Mouse (Mus musculus) stomach, postnatal 0 days (tissue): ENCODE measurements at regions not wholly inside any gene's neighbourhood (a gene's known extent, or its start where the extent isn't known, plus 50 kb on each side); places are given as distances from the start of the nearest gene placed in this dataset.
"Not testable (repeated sequence)": the region's sequence is repeated elsewhere in the genome, so short reads cannot be mapped to it uniquely, and the experiment has no call there.

Source experiments
- ATAC-seq: fragments of 200-750 bp; cut with Nextera tagmentation; 2 replicates; pipeline ENCODE4 v1.8.0; 2017; ENCODE audit not compliant: low FRiP score, low TSS enrichment
- DNase-seq: peaks from one replicate; pipeline ENCODE4 v3.0.0-alpha.2; 2016; ENCODE audit warnings: low spot score
- H3K27ac ChIP-seq: fragments of 300-500 bp; sonication (generic); replicated peaks from 2 replicates; pipeline ENCODE4 v1.5.1; 2014; ENCODE audit warnings: mild to moderate bottlenecking, control low read depth
- H3K27me3 ChIP-seq: fragments of 300-500 bp; sonication (generic); 2 replicates; pipeline ENCODE4 v1.6.1; 2014; ENCODE audit warnings: low read length; ENCODE audit not compliant: control insufficient read depth, insufficient read depth
- H3K36me3 ChIP-seq: fragments of 300-500 bp; sonication (generic); 2 replicates; pipeline ENCODE4 v1.6.1; 2014; ENCODE audit warnings: low read length, mixed read lengths; ENCODE audit not compliant: control insufficient read depth, insufficient read depth
- H3K4me1 ChIP-seq: fragments of 300-500 bp; sonication (generic); replicated peaks from 2 replicates; pipeline ENCODE4 v1.6.1; 2014; ENCODE audit warnings: antibody characterized with exemption; ENCODE audit not compliant: control insufficient read depth, insufficient read depth
- H3K4me2 ChIP-seq: fragments of 300-500 bp; sonication (generic); replicated peaks from 2 replicates; pipeline ENCODE4 v1.6.1; 2014; ENCODE audit warnings: low read depth, mild to moderate bottlenecking, control low read depth, moderate library complexity
- H3K4me3 ChIP-seq: fragments of 300-500 bp; sonication (generic); 2 replicates; pipeline ENCODE4 v1.5.1; 2014; ENCODE audit warnings: low read depth, low read length, control low read depth
- H3K9ac ChIP-seq: fragments of 300-500 bp; sonication (generic); 2 replicates; pipeline ENCODE4 v1.6.1; 2014; ENCODE audit warnings: mild to moderate bottlenecking, low read length, control low read depth, mixed read lengths
- H3K9me3 ChIP-seq: fragments of 300-500 bp; sonication (generic); 2 replicates; pipeline ENCODE4 v1.6.1; 2016; ENCODE audit warnings: low read length; ENCODE audit not compliant: control insufficient read depth
- CTCF ChIP-seq: IDR thresholded peaks from 2 replicates; pipeline ENCODE4 v1.5.1; 2016; ENCODE audit warnings: antibody characterized with exemption, low read depth, mild to moderate bottlenecking, moderate library complexity
- EP300 ChIP-seq: optimal IDR thresholded peaks from 2 replicates; pipeline ENCODE3; 2016; ENCODE audit warnings: antibody characterized with exemption
- whole genome bisulfite sequencing: fragments of 180-500 bp; shearing (Covaris S2); extraction: QIAGEN DNeasy Blood & Tissue Kit; methylation state at CpG from one replicate; pipeline ENCODE4 v1.1.7; 2014; 5-methylcytosine and 5-hydroxymethylcytosine counted together

GRCm38 (mm10) chr12:98144464-98144863, 114.8 kb downstream of the Galc start:
- no peak overlapping the region for H3K4me3 ChIP-seq
- no peaks in the 10 kb centered on the region for H3K9me3 ChIP-seq
- no peak for ATAC-seq
- 63% methylated on average over 4 of the region's 4 CpGs for WGBS
- no peaks in the 10 kb centered on the region for H3K4me1 ChIP-seq
- H3K27ac ChIP-seq: no peak overlapping the region
- no peak overlapping the region for H3K9ac ChIP-seq
- TF ChIP-seq EP300 (no peak), CTCF (no peak)
- H3K27me3 ChIP-seq: no peaks in the 10 kb centered on the region
- H3K36me3 ChIP-seq: no peaks in the 10 kb centered on the region
- no peak overlapping the region for H3K4me2 ChIP-seq
- no peak for DNase-seq

- no peaks in the 10 kb centered on the region for H3K36me3 ChIP-seq
- no peak overlapping the region for H3K4me3 ChIP-seq
- H3K4me2 ChIP-seq: no peak overlapping the region
- no peak for TF ChIP-seq CTCF
- TF ChIP-seq EP300: no peak
- no peaks in the 10 kb centered on the region for H3K27me3 ChIP-seq
- DNase-seq: no peak
- no peak overlapping the region for H3K27ac ChIP-seq
- no peak overlapping the region for H3K9ac ChIP-seq
- H3K4me1 ChIP-seq: no peaks in the 10 kb centered on the region
- no peaks in the 10 kb centered on the region for H3K9me3 ChIP-seq
- no peak for ATAC-seq
- 69% methylated on average over 1 of the region's 1 CpGs for WGBS
Observed at GRCm38 (mm10) chr12:98143170-98143569, 116.1 kb downstream of the Galc start.

GRCm38 (mm10) chr12:98139906-98140305, 119.4 kb downstream of the Galc start:
- H3K9me3 ChIP-seq, H3K36me3 ChIP-seq, H3K27me3 ChIP-seq, H3K9ac ChIP-seq, H3K27ac ChIP-seq, H3K4me3 ChIP-seq, H3K4me1 ChIP-seq, DNase-seq, H3K4me2 ChIP-seq, ATAC-seq: not testable (repeated sequence)
- 72% methylated on average over 3 of the region's 3 CpGs for WGBS

GRCm38 (mm10) chr12:98131276-98131675, 128.0 kb downstream of the Galc start:
- WGBS: 60% methylated on average over 5 of the region's 5 CpGs

GRCm38 (mm10) chr12:98123541-98123940, 135.7 kb downstream of the Galc start:
- no peak overlapping the region for H3K27ac ChIP-seq
- ATAC-seq (no peak), DNase-seq (no peak)
- 74% methylated on average over 3 of the region's 3 CpGs for WGBS
- H3K9me3 ChIP-seq: no peaks in the 10 kb centered on the region
- H3K4me3 ChIP-seq: no peak overlapping the region
- no peak overlapping the region for H3K9ac ChIP-seq
- H3K27me3 ChIP-seq: no peaks in the 10 kb centered on the region
- no peak for TF ChIP-seq EP300
- no peak overlapping the region for H3K4me2 ChIP-seq
- no peaks in the 10 kb centered on the region for H3K36me3 ChIP-seq
- H3K4me1 ChIP-seq: no peaks in the 10 kb centered on the region

More at GRCm38 (mm10) chr12:98131276-98131675, 128.0 kb downstream of the Galc start:
- TF ChIP-seq CTCF (no peak), EP300 (no peak)
- Histone ChIP-seq H3K4me3 (no peak overlapping the region), H3K9me3 (no peaks in the 10 kb centered on the region), H3K4me1 (no peaks in the 10 kb centered on the region), H3K27ac (no peak overlapping the region), H3K9ac (no peak overlapping the region), H3K4me2 (no peak overlapping the region), H3K27me3 (no peaks in the 10 kb centered on the region), H3K36me3 (no peaks in the 10 kb centered on the region)
- DNase-seq (no peak), ATAC-seq (no peak)

- no peak for DNase-seq
- no peak for TF ChIP-seq EP300
- no peak for TF ChIP-seq CTCF
Observed at GRCm38 (mm10) chr12:98108039-98108438, 151.2 kb downstream of the Galc start.

More at GRCm38 (mm10) chr12:98108039-98108438, 151.2 kb downstream of the Galc start:
- Histone ChIP-seq H3K4me3 (no peak overlapping the region), H3K9ac (no peak overlapping the region), H3K9me3 (no peaks in the 10 kb centered on the region), H3K36me3 (no peaks in the 10 kb centered on the region), H3K4me1 (no peaks in the 10 kb centered on the region), H3K27me3 (no peaks in the 10 kb centered on the region), H3K4me2 (no peak overlapping the region), H3K27ac (no peak overlapping the region)
- WGBS: 87% methylated on average over 9 of the region's 9 CpGs
- no peak for ATAC-seq
